Mouse (Mus musculus): ENCODE data around the gene Senp6.

- no peak for TF ChIP-seq MYOG (IDR thresholded peaks at IDR 0.05; ENCODE audit: control insufficient read depth, extremely low read depth, insufficient read length)
- TF ChIP-seq CTCF (IDR thresholded peaks at IDR 0.05; ENCODE audit: control insufficient read depth, insufficient read depth, insufficient read length) = no peak
- TF ChIP-seq MAX (IDR thresholded peaks at IDR 0.05) = no peak
- no peak for TF ChIP-seq MYOD1 (IDR thresholded peaks at IDR 0.05; ENCODE audit: control insufficient read depth, insufficient read length, low read depth)
- no peak for TF ChIP-seq USF1 (IDR thresholded peaks at IDR 0.05; ENCODE audit: low read depth)
- TF ChIP-seq CEBPB (IDR thresholded peaks at IDR 0.05; ENCODE audit: low read depth) = no peak
- TF ChIP-seq FOSL1 (IDR thresholded peaks at IDR 0.05; ENCODE audit: insufficient read depth, low read length, poor library complexity, severe bottlenecking) = no peak
Measured at GRCm38 (mm10) chr9:80026581-80027021, 40.1 kb upstream of the Senp6 start.
